Mouse (Mus musculus) forebrain, embryonic 14.5 days (tissue): ENCODE results near the gene Nxn. TPM values are rescaled to one million over a fixed set of nuclear protein-coding genes. Genes with fewer than 3 reads are reported as not detected.

Experiments
- ATAC-seq: fragments of 200-750 bp; cut with Nextera tagmentation; 2 replicates; pipeline ENCODE4 v1.8.0; 2017; ENCODE audit warnings: mild to moderate bottlenecking, moderate library complexity
- DNase-seq: peaks from one replicate; pipeline ENCODE4 v3.0.0-alpha.2; 2015; ENCODE audit warnings: low spot score
- H3K27ac ChIP-seq: fragments of 300-500 bp; sonication (generic); 2 replicates; pipeline ENCODE4 v1.5.1; 2014; ENCODE audit warnings: low read depth, mild to moderate bottlenecking, control low read depth, low read length, moderate library complexity
- H3K27me3 ChIP-seq: fragments of 300-500 bp; sonication (generic); replicated peaks from 2 replicates; pipeline ENCODE4 v1.6.1; 2014; ENCODE audit warnings: low read length, control low read depth, mixed read lengths; ENCODE audit not compliant: control insufficient read depth, insufficient read depth
- H3K36me3 ChIP-seq: fragments of 300-500 bp; sonication (generic); 2 replicates; pipeline ENCODE4 v1.6.1; 2014; ENCODE audit warnings: low read length, control low read depth; ENCODE audit not compliant: control insufficient read depth, insufficient read depth
- H3K4me1 ChIP-seq: fragments of 300-500 bp; sonication (generic); 2 replicates; pipeline ENCODE4 v1.6.1; 2014; ENCODE audit warnings: antibody characterized with exemption, low read length, control low read depth; ENCODE audit not compliant: control insufficient read depth, insufficient read depth
- H3K4me2 ChIP-seq: fragments of 300-500 bp; sonication (generic); 2 replicates; pipeline ENCODE4 v1.6.1; 2014; ENCODE audit warnings: mild to moderate bottlenecking, control low read depth, low read length
- H3K4me3 ChIP-seq: fragments of 300-500 bp; sonication (generic); 2 replicates; pipeline ENCODE4 v1.5.1; 2014; ENCODE audit warnings: low read depth, low read length, control low read depth
- H3K9ac ChIP-seq: fragments of 300-500 bp; sonication (generic); 2 replicates; pipeline ENCODE4 v1.6.1; 2014; ENCODE audit warnings: mild to moderate bottlenecking, low read length, control low read depth, moderate library complexity
- H3K9me3 ChIP-seq: fragments of 300-500 bp; sonication (generic); replicated peaks from 2 replicates; pipeline ENCODE4 v1.6.1; 2016; ENCODE audit warnings: low read length, control low read depth, mixed read lengths; ENCODE audit not compliant: control insufficient read depth
- WGBS: fragments of 180-500 bp; shearing (Covaris S2); extraction: QIAGEN DNeasy Blood & Tissue Kit; methylation state at CpG from one replicate; pipeline ENCODE4 v1.1.7; 2014; 5-methylcytosine and 5-hydroxymethylcytosine counted together
- polyA plus RNA-seq: library from polyadenylated mRNA; unstranded; fragments of >200 nt; fragmentation: Nextera tagmentation; extraction: Ambion mirVana; gene quantifications from 2 replicates; pipeline ENCODE4 v1.2.1, GENCODE M21; 2014

The Nxn gene
- polyA plus RNA-seq, 1 experiment from 2014 or later: 21.2 TPM

DNA sequence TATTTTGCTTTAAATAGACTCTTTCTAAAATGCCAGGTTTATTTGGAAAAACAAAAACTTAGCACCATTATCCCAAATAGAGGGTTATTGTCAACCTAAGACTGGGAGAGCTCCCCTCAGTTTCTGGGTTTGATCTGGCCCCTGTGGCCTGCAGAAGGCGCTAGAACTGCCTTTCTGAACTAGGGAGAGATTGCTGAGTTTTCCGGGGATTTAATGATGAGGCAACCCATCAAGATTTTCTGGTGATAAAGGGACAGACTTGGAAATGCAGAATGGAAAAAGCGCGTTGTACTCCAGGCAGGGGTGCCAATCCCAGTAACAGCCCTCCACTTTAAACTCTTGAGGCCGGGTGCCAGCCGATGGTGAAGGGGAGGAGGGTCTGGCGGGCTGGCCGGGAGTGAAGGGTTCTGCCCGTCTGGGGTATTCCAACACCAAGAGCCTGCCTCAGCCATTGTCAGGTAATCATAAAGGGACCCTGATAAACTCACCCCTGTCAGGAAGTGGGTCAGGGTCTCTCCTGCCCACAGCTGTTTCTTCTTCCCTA, 100.4 kb downstream of the Nxn start:
- Histone ChIP-seq H3K9ac (no peak overlapping the region), H3K27ac (no peak overlapping the region)
- no peak for DNase-seq

GRCm38 (mm10) chr11:76297252-76297651, 101.7 kb downstream of the Nxn start:
- Histone ChIP-seq H3K9ac (no peak overlapping the region), H3K4me3 (no peak overlapping the region), H3K4me1 (peaks cover 14% of the 10 kb centered on the region), H3K27ac (no peak overlapping the region), H3K9me3 (no peaks in the 10 kb centered on the region), H3K36me3 (no peaks in the 10 kb centered on the region), H3K4me2 (no peak overlapping the region), H3K27me3 (no peaks in the 10 kb centered on the region)
- 27% methylated on average over 9 of the region's 9 CpGs for WGBS
- ATAC-seq (no peak), DNase-seq (no peak)

More for the DNA sequence above, 100.4 kb downstream of the Nxn start:
- WGBS: 56% methylated on average over 9 of the region's 9 CpGs
- no peak overlapping the region for H3K4me3 ChIP-seq
- H3K4me1 ChIP-seq: peaks cover 11% of the 10 kb centered on the region
- H3K36me3 ChIP-seq: no peaks in the 10 kb centered on the region
- H3K4me2 ChIP-seq: no peak overlapping the region
- no peak for ATAC-seq
- no peaks in the 10 kb centered on the region for H3K27me3 ChIP-seq
- no peaks in the 10 kb centered on the region for H3K9me3 ChIP-seq

DNA sequence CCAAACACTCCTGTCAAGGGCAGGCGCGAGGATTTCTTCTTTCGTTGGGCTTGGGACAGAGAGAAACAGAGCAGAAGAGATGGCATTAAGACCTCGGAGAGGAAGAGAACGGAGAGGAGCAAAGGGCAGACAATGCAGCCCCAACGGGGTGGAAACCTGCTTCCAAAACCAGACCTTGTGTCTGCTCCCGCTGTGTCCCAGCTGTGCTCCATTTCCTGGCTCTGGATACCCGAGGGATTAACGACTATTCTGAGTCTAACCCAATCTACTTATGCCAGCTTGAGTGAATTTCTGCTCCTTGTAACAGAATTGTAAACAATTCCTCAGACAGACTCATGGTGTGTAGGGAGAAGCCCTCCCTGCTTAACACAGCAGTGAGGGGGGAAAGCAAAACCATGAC, 104.1 kb downstream of the Nxn start:
- H3K9ac ChIP-seq: no peak overlapping the region
- H3K9me3 ChIP-seq: no peaks in the 10 kb centered on the region
- no peaks in the 10 kb centered on the region for H3K36me3 ChIP-seq
- ATAC-seq (no peak), DNase-seq (no peak)
- H3K27me3 ChIP-seq: no peaks in the 10 kb centered on the region
- H3K4me2 ChIP-seq: no peak overlapping the region
- WGBS: 13% methylated on average over 9 of the region's 9 CpGs
- no peak overlapping the region for H3K4me3 ChIP-seq
- H3K4me1 ChIP-seq: peaks cover 25% of the 10 kb centered on the region
- H3K27ac ChIP-seq: 0 out of 2 replicates have a peak overlapping the region, but pooled peaks have one; percentile 46

GRCm38 (mm10) chr11:76294078-76294477, 104.9 kb downstream of the Nxn start:
- DNase-seq: peak; percentile 42
- no peaks in the 10 kb centered on the region for H3K36me3 ChIP-seq
- no peak overlapping the region for H3K9ac ChIP-seq
- peaks cover 30% of the 10 kb centered on the region for H3K4me1 ChIP-seq
- no peaks in the 10 kb centered on the region for H3K9me3 ChIP-seq
- 19% methylated on average over 5 of the region's 5 CpGs for WGBS
- ATAC-seq: no peak
- H3K4me2 ChIP-seq: no peak overlapping the region
- no peaks in the 10 kb centered on the region for H3K27me3 ChIP-seq
- no peak overlapping the region; the same call in 1 of the 2 replicates for H3K27ac ChIP-seq
- no peak overlapping the region for H3K4me3 ChIP-seq

DNA sequence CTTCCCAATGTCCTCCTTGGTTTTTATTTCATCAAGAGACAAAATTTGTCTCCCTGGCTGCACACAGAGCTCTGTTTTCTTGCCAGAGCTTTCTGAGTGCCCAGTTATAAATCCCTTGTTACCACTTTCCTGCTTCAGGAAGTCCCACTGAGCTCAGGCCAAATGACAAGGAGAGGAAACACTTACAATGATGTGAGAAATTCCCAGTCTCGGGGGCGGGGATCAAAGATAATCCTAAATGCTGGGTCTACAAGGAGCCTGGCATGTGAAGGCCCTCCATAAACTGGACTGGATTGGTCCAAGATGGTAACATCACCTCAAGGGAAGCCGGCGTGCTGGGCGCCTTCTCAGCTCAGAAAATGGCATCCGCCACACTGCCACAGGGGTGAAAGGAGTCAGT, 106.1 kb downstream of the Nxn start:
- WGBS: 73% methylated on average over 6 of the region's 6 CpGs

GRCm38 (mm10) chr11:76292398-76292797, 106.5 kb downstream of the Nxn start:
- H3K27ac ChIP-seq: 0 out of 2 replicates have a peak overlapping the region, but pooled peaks have one; percentile 39
- DNase-seq (no peak), ATAC-seq (no peak)
- H3K27me3 ChIP-seq: no peaks in the 10 kb centered on the region
- WGBS: 85% methylated on average over 15 of the region's 15 CpGs
- peaks cover 40% of the 10 kb centered on the region for H3K4me1 ChIP-seq
- H3K9ac ChIP-seq: no peak overlapping the region
- no peaks in the 10 kb centered on the region for H3K9me3 ChIP-seq
- no peak overlapping the region for H3K4me2 ChIP-seq
- H3K36me3 ChIP-seq: no peaks in the 10 kb centered on the region
- no peak overlapping the region for H3K4me3 ChIP-seq

More for the DNA sequence above, 106.1 kb downstream of the Nxn start:
- H3K4me3 ChIP-seq: no peak overlapping the region
- no peak for ATAC-seq
- no peak for DNase-seq
- no peak overlapping the region for H3K4me2 ChIP-seq
- peaks cover 36% of the 10 kb centered on the region for H3K4me1 ChIP-seq
- H3K9ac ChIP-seq: no peak overlapping the region
- H3K27ac ChIP-seq: peak overlapping the region; percentile 40; the same call in 1 of the 2 replicates
- no peaks in the 10 kb centered on the region for H3K27me3 ChIP-seq
- no peaks in the 10 kb centered on the region for H3K9me3 ChIP-seq
- H3K36me3 ChIP-seq: no peaks in the 10 kb centered on the region

GRCm38 (mm10) chr11:76291960-76292359, 107.0 kb downstream of the Nxn start:
- H3K27ac ChIP-seq: peak overlapping the region; percentile 3; the same call in 1 of the 2 replicates
- 81% methylated on average over 4 of the region's 4 CpGs for WGBS

GRCm38 (mm10) chr11:76290367-76290766, 108.6 kb downstream of the Nxn start:
- ATAC-seq (peak; percentile 88), DNase-seq (peak; percentile 90)
- H3K4me2 ChIP-seq: no peak overlapping the region
- H3K27me3 ChIP-seq: no peaks in the 10 kb centered on the region
- H3K9me3 ChIP-seq: no peaks in the 10 kb centered on the region
- H3K9ac ChIP-seq: no peak overlapping the region; the same call in 1 of the 2 replicates
- H3K4me3 ChIP-seq: no peak overlapping the region
- no peaks in the 10 kb centered on the region for H3K36me3 ChIP-seq
- peak overlapping the region; percentile 86 for H3K27ac ChIP-seq
- peaks cover 41% of the 10 kb centered on the region for H3K4me1 ChIP-seq
- 22% methylated on average over 11 of the region's 11 CpGs for WGBS

More at GRCm38 (mm10) chr11:76291960-76292359, 107.0 kb downstream of the Nxn start:
- Histone ChIP-seq H3K4me3 (no peak overlapping the region), H3K4me2 (no peak overlapping the region), H3K9me3 (no peaks in the 10 kb centered on the region), H3K27me3 (no peaks in the 10 kb centered on the region), H3K9ac (no peak overlapping the region), H3K36me3 (no peaks in the 10 kb centered on the region), H3K4me1 (peaks cover 43% of the 10 kb centered on the region)
- no peak for DNase-seq
- no peak for ATAC-seq

DNA sequence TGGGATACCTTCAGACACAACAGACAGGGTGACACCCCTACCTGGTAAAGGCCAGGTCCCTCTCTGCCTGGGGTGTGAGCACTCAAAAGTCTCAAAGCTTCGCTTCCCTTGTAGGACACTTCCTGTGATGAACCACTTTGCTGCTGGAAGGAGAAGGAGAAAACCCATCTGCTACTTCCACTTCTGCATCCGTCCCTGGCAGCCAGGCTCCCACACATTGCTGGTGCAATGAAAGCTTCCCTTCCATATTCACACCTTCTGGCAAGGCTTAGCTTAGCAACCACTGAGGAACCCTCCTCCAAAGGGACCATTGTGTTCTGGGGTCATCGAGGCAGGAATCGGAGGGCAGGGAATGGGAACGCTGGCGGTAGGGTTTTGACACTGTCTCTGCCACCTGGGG, 110.3 kb downstream of the Nxn start:
- Histone ChIP-seq H3K27ac (no peak overlapping the region), H3K27me3 (no peaks in the 10 kb centered on the region), H3K9ac (no peak overlapping the region), H3K9me3 (no peaks in the 10 kb centered on the region), H3K36me3 (no peaks in the 10 kb centered on the region), H3K4me2 (no peak overlapping the region), H3K4me1 (peaks cover 32% of the 10 kb centered on the region), H3K4me3 (no peak overlapping the region)
- ATAC-seq (no peak), DNase-seq (peak; percentile 62)
- WGBS: 74% methylated on average over 6 of the region's 6 CpGs
